Mouse (Mus musculus) v-Abl transformed pro-B cells (cell line): ENCODE measurements around the gene Sae1.

Experiments used
- in situ Hi-C, 2 experiments: fragments of 400-800 bp; cut with MboI; formaldehyde crosslinking; loops; one replicate each; pipeline ENCODE4 v1.15.1; 2025; ENCODE audit not compliant: unreplicated experiment in 2 of 2

Sae1 gene

GRCm38 (mm10) chr7:16387160-16388041, at the start of gene Sae1:
Sae1 (minus strand) TSS chr7:16387806.
- in situ Hi-C loops, result loop anchor here (5.0 to 10.0 kb wide), 2 partner anchors 230 to 237 kb away; no protein-coding TSS in a partner anchor

GRCm38 (mm10) chr7:16435088-16435487, 47.5 kb upstream of the Sae1 start:
- in situ Hi-C loops, result no loop called here

GRCm38 (mm10) chr7:16433352-16433971, 45.9 kb upstream of the Sae1 start:
- in situ Hi-C loops, result loop anchor here (5.0 kb wide), 1 partner anchor 36 kb away; no protein-coding TSS in a partner anchor

- in situ Hi-C loops, result no loop called here
These were observed 38.6 kb upstream of the Sae1 start for GRCm38 (mm10) chr7:16426129-16426729.

GRCm38 (mm10) chr7:16425721-16426120, 38.1 kb upstream of the Sae1 start:
- in situ Hi-C loops, result no loop called here

- in situ Hi-C loops, result no loop called here
These were observed 36.1 kb upstream of the Sae1 start for GRCm38 (mm10) chr7:16423731-16424130.

GRCm38 (mm10) chr7:16422222-16422856, 34.7 kb upstream of the Sae1 start:
- in situ Hi-C loops, result no loop called here

- in situ Hi-C loops, result no loop called here
These were observed 33.0 kb upstream of the Sae1 start for GRCm38 (mm10) chr7:16420493-16421118.

GRCm38 (mm10) chr7:16418713-16419112, 31.1 kb upstream of the Sae1 start:
- in situ Hi-C loops, result no loop called here

GRCm38 (mm10) chr7:16417141-16417771, 29.6 kb upstream of the Sae1 start:
- in situ Hi-C loops, result no loop called here

- in situ Hi-C loops, result no loop called here
These were observed 27.8 kb upstream of the Sae1 start for GRCm38 (mm10) chr7:16415426-16415825.

- in situ Hi-C loops, result no loop called here
These were observed 25.3 kb upstream of the Sae1 start for GRCm38 (mm10) chr7:16412930-16413329.

GRCm38 (mm10) chr7:16412220-16412896, 24.8 kb upstream of the Sae1 start:
- in situ Hi-C loops, result no loop called here

- in situ Hi-C loops, result no loop called here
These were observed 23.5 kb upstream of the Sae1 start for GRCm38 (mm10) chr7:16411100-16411499.

GRCm38 (mm10) chr7:16406978-16407377, 19.4 kb upstream of the Sae1 start:
- in situ Hi-C loops, result loop anchor here in 1 of 2 experiments (10.0 kb wide), 1 partner anchor 438 kb away; the partner anchor contains the start of gene Prkd2

- in situ Hi-C loops, result loop anchor here in 1 of 2 experiments (10.0 kb wide), 1 partner anchor 439 kb away; the partner anchor contains the start of gene Prkd2
These were observed 18.1 kb upstream of the Sae1 start for GRCm38 (mm10) chr7:16405516-16406351.

GRCm38 (mm10) chr7:16405073-16405455, 17.5 kb upstream of the Sae1 start:
- in situ Hi-C loops, result loop anchor here in 1 of 2 experiments (10.0 kb wide), 1 partner anchor 440 kb away; the partner anchor contains the start of gene Prkd2
